Mouse (Mus musculus) liver, postnatal 0 days (tissue): Measurements from ENCODE around the gene Rnf213.

Experiments
- CTCF ChIP-seq: sonication (generic); IDR thresholded peaks from 2 replicates; pipeline ENCODE4 v1.5.1; 2016; ENCODE audit warnings: antibody characterized with exemption, low read depth
- EP300 ChIP-seq: IDR thresholded peaks from 2 replicates; pipeline ENCODE4 v1.6.1; 2016; ENCODE audit warnings: antibody characterized with exemption, low read depth, mild to moderate bottlenecking

GRCm38 (mm10) chr11:119407977-119408376 lies 15.1 kb downstream of the Rnf213 start:
- no peak for TF ChIP-seq CTCF
- no peak for TF ChIP-seq EP300
